Mouse (Mus musculus) left cerebral cortex, postnatal 4 days (tissue): Measurements from ENCODE around the gene Slc25a45. TPM values are rescaled to one million over a fixed set of nuclear protein-coding genes. Genes with fewer than 3 reads are reported as not detected.

Source experiments
- DNase-seq: peaks from one replicate; pipeline ENCODE4 v3.0.0-alpha.2; 2022
- intact Hi-C: fragments of 180-260 bp; cut with DNase I; formaldehyde crosslinking; loops from one replicate; pipeline ENCODE4 v1.15.1; 2025
- total RNA-seq, 2 experiments: library from RNA; stranded (reverse); gene quantifications; 2 replicates each; pipeline ENCODE4 v1.2.3; 2021

The Slc25a45 gene
- total RNA-seq, 2 experiments from 2014 or later: 1.4 to 2.0 TPM

GRCm38 (mm10) chr19:5925311-5925855 lies 47.8 kb downstream of the Slc25a45 start:
- intact Hi-C loops: no loop called here
- DNase-seq: no peak

GRCm38 (mm10) chr19:5927026-5927425 lies 49.4 kb downstream of the Slc25a45 start:
- DNase-seq: no peak
- intact Hi-C loops: no loop called here

- intact Hi-C loops: no loop called here
- no peak for DNase-seq
Observed at GRCm38 (mm10) chr19:5927532-5927931, 49.9 kb downstream of the Slc25a45 start.

- no peak for DNase-seq
- intact Hi-C loops: no loop called here
Observed at GRCm38 (mm10) chr19:5928104-5928503, 50.5 kb downstream of the Slc25a45 start.

- no peak for DNase-seq
- intact Hi-C loops: no loop called here
Observed at GRCm38 (mm10) chr19:5928546-5928945, 50.9 kb downstream of the Slc25a45 start.

- DNase-seq: peak; percentile 40
- intact Hi-C loops: no loop called here
Observed at GRCm38 (mm10) chr19:5929634-5930596, 52.3 kb downstream of the Slc25a45 start.

- intact Hi-C loops: no loop called here
- no peak for DNase-seq
Observed at GRCm38 (mm10) chr19:5935266-5935665, 57.7 kb downstream of the Slc25a45 start.

Other genes starting within 250 kb of the Slc25a45 start
- gene Rela, start 240.3 kb upstream of the Slc25a45 start, total RNA-seq: 10 to 100 TPM; 29.6 to 34.8 TPM
- gene Sipa1, start 214.1 kb upstream of the Slc25a45 start, total RNA-seq: 10 to 100 TPM; 31.1 to 33.3 TPM
- gene Map3k11, start 189.1 kb upstream of the Slc25a45 start, total RNA-seq: 10 to 100 TPM; 14.3 to 14.6 TPM
- gene Pcnx3, start 188.9 kb upstream of the Slc25a45 start, total RNA-seq: 10 to 100 TPM; 87.7 to 91.7 TPM
- not detected for gene Kcnk7, start 173.4 kb upstream of the Slc25a45 start, total RNA-seq
- gene Ehbp1l1, start 151.5 kb upstream of the Slc25a45 start, total RNA-seq: 10 to 100 TPM; 41.9 to 48.6 TPM
- 10 to 100 TPM; 72.4 to 72.5 TPM for gene Fam89b, start 148.2 kb upstream of the Slc25a45 start, total RNA-seq
- 10 to 100 TPM; 23.8 to 23.9 TPM for gene Ltbp3, start 136.9 kb upstream of the Slc25a45 start, total RNA-seq
- 10 to 100 TPM; 81.7 to 81.8 TPM for gene Scyl1, start 106.4 kb upstream of the Slc25a45 start, total RNA-seq
- gene Frmd8, start 2.5 kb upstream of the Slc25a45 start, total RNA-seq: 10 to 100 TPM; 12.1 to 13.4 TPM
- gene Tigd3, start 16.3 kb downstream of the Slc25a45 start, total RNA-seq: 10 to 100 TPM; 10.2 to 11.7 TPM
- 10 to 100 TPM; 76.1 to 84.1 TPM for gene Dpf2, start 35.2 kb downstream of the Slc25a45 start, total RNA-seq
- gene Cdc42ep2, start 47.0 kb downstream of the Slc25a45 start, total RNA-seq: 10 to 100 TPM; 11.2 to 14.2 TPM
- 10 to 100 TPM; 14.3 to 16.4 TPM for gene Pola2, start 86.4 kb downstream of the Slc25a45 start, total RNA-seq
- not detected for gene Slc22a20, start 108.3 kb downstream of the Slc25a45 start, total RNA-seq
- gene Capn1, start 138.1 kb downstream of the Slc25a45 start, total RNA-seq: 10 to 100 TPM; 12.1 to 14.2 TPM
- 10 to 100 TPM; 38.6 to 39.4 TPM for gene Syvn1, start 168.8 kb downstream of the Slc25a45 start, total RNA-seq
- 10 to 100 TPM; 41.2 to 41.4 TPM for gene Mrpl49, start 180.0 kb downstream of the Slc25a45 start, total RNA-seq
- 100 to 1,000 TPM; 874 to 875 TPM for gene Fau, start 180.0 kb downstream of the Slc25a45 start, total RNA-seq
- 10 to 100 TPM; 25.1 to 27.5 TPM for gene Znhit2, start 183.4 kb downstream of the Slc25a45 start, total RNA-seq
- 10 to 100 TPM; 69.0 to 71.2 TPM for gene Tm7sf2, start 190.6 kb downstream of the Slc25a45 start, total RNA-seq
- 10 to 100 TPM; 96.6 to 96.8 TPM for gene Vps51, start 199.4 kb downstream of the Slc25a45 start, total RNA-seq
- gene Tmem262, start 202.2 kb downstream of the Slc25a45 start, total RNA-seq: not detected
- gene Gm28374, start 204.4 kb downstream of the Slc25a45 start, total RNA-seq: 1 to 10 TPM; 1.1 TPM
- gene Zfpl1, start 207.1 kb downstream of the Slc25a45 start, total RNA-seq: 10 to 100 TPM; 50.9 to 51.5 TPM
- 1 to 10 TPM; 1.5 to 3.0 TPM for gene Cdca5, start 207.2 kb downstream of the Slc25a45 start, total RNA-seq
- not detected for gene AC131692.1, start 216.6 kb downstream of the Slc25a45 start, total RNA-seq
- gene Naaladl1, start 228.0 kb downstream of the Slc25a45 start, total RNA-seq: under 1 TPM; 0.14 to 0.32 TPM
- gene Sac3d1, start 240.8 kb downstream of the Slc25a45 start, total RNA-seq: 10 to 100 TPM; 25.4 to 25.9 TPM